Mouse (Mus musculus): ENCODE measurements around the gene Olfr826. TPM values are rescaled to one million over a fixed set of nuclear protein-coding genes. Genes with fewer than 3 reads are reported as not detected.

Gene Olfr826
- not detected in 2 replicates for polyA plus RNA-seq (2012; rRNA removed; ENCODE audit: low replicate concordance)

DNA sequence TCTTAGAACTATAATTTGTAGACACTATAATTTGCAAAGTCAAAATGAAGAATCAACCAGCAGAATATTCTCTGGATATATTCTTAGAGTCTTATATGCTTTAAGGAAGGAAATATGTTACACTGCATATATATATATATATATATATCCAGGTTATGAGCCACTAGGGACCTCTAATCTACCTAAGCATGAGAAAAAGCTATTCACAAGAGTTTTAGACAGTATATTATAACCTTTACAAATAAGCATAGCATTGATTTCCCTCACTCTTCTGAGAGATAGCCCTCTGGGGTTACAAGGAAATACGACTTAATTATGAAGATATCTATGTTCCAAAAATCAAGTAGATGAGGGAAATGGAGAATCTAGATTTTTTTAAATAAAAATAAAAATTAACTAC, at the start of gene Olfr826:
TSS of gene Olfr826 (minus strand) at position 101 of the 400 bp plus-strand sequence.

DNA sequence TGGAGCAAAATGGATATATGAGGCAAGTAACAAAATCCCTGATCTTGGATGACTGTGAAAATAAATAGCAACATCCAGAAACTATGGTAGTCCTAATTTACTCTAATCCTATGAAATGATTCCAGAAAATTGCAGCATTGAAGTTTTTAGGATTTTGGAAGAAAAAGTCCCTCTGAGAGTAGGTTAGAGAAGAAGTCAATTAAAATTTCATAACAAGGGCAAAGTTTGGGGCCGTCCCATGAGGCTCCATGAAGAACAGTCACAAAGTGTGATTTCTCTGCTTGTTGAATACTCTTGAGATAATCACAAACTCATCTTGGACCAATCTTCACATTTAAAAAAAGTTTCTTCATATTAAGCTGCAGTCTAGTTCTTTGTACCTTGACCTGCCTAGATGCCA, 30.3 kb upstream of the Olfr826 start, which contains the start of gene Olfr827:
TSS of gene Olfr827 (minus strand) at position 101 of the 400 bp plus-strand sequence.

DNA sequence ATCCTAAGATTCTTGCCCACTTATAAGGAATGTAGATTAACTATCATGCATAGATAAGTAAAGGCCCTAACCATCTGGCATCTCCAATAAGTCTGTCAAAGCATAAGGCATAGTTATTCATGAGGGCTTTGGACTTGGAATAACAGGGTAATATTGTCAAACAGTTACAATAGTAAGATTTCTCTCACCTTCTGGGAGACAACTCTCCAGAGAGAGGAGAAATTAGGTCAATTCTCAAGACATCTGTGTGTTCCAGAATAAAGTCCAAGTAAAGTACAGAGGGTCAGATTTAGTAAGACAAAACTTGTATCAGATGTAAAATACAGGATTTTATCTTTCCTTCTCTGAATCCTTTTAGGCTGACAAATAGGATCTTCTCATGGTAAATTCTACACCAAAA, 17.3 kb downstream of the Olfr826 start, which contains the start of gene Olfr825:
TSS of gene Olfr825 (minus strand) at position 101 of the 400 bp plus-strand sequence.

DNA sequence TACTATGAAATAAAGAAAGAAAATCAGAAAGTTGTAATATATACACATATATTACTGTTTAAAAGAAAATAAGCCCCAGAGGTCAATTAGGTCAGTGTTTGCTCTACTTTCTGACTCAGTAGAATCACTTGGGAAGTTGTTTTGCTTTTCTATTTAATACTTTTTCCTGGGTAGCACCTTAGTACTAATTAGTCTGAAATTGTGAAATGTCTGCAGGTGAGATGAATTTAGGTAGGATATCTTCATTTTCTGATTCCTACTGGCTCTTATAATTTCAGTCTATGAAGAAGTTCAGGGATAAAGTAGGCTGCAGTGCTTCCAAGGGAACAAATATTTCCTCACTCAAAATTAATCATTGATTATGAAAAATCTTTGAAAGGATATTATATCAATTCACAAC, 54.1 kb downstream of the Olfr826 start, which contains the start of gene Olfr824:
TSS of gene Olfr824 (minus strand) at position 101 of the 400 bp plus-strand sequence.

Other genes starting within 250 kb of the Olfr826 start
- gene Olfr818, start 235.1 kb downstream of the Olfr826 start, polyA plus RNA-seq (2012; rRNA removed; ENCODE audit: low replicate concordance) = not detected in 2 replicates
- not detected in 2 replicates for gene Olfr819, start 216.9 kb downstream of the Olfr826 start, polyA plus RNA-seq (2012; rRNA removed; ENCODE audit: low replicate concordance)
- not detected in 2 replicates for gene Olfr247, start 208.0 kb downstream of the Olfr826 start, polyA plus RNA-seq (2012; rRNA removed; ENCODE audit: low replicate concordance)
- gene Gm10310, start 199.1 kb downstream of the Olfr826 start, polyA plus RNA-seq (2012; rRNA removed; ENCODE audit: low replicate concordance) = not detected in 2 replicates
- gene Olfr820, start 171.6 kb downstream of the Olfr826 start, polyA plus RNA-seq (2012; rRNA removed; ENCODE audit: low replicate concordance) = not detected in 2 replicates
- not detected in 2 replicates for gene Olfr821, start 153.8 kb downstream of the Olfr826 start, polyA plus RNA-seq (2012; rRNA removed; ENCODE audit: low replicate concordance)
- not detected in 2 replicates for gene Olfr822, start 113.0 kb downstream of the Olfr826 start, polyA plus RNA-seq (2012; rRNA removed; ENCODE audit: low replicate concordance)
- not detected in 2 replicates for gene Olfr823, start 68.8 kb downstream of the Olfr826 start, polyA plus RNA-seq (2012; rRNA removed; ENCODE audit: low replicate concordance)
- not detected in 2 replicates for gene Olfr824, start 54.2 kb downstream of the Olfr826 start, polyA plus RNA-seq (2012; rRNA removed; ENCODE audit: low replicate concordance)
- not detected in 2 replicates for gene Olfr825, start 17.4 kb downstream of the Olfr826 start, polyA plus RNA-seq (2012; rRNA removed; ENCODE audit: low replicate concordance)
- not detected in 2 replicates for gene Olfr827, start 30.2 kb upstream of the Olfr826 start, polyA plus RNA-seq (2012; rRNA removed; ENCODE audit: low replicate concordance)
- gene Neurod4, start 96.1 kb upstream of the Olfr826 start, polyA plus RNA-seq (2012; rRNA removed; ENCODE audit: low replicate concordance) = not detected in 2 replicates
- 0.08 TPM in 1 of 2 replicates, not detected in the other for gene Tespa1, start 138.7 kb upstream of the Olfr826 start, polyA plus RNA-seq (2012; rRNA removed; ENCODE audit: low replicate concordance)
- not detected in 2 replicates for gene Vmn2r84, start 210.1 kb upstream of the Olfr826 start, polyA plus RNA-seq (2012; rRNA removed; ENCODE audit: low replicate concordance)
- not detected in 2 replicates for gene Vmn2r85, start 245.5 kb upstream of the Olfr826 start, polyA plus RNA-seq (2012; rRNA removed; ENCODE audit: low replicate concordance)

Data from duodenum, adult 2 months (tissue).